Mouse (Mus musculus): ENCODE data around the gene Nsg1. TPM values are rescaled to one million over a fixed set of nuclear protein-coding genes. Genes with fewer than 3 reads are reported as not detected.

Nsg1 gene
- 4.3 and 5.8 TPM in 2 replicates for polyA plus RNA-seq (2012; rRNA removed)

- no peak for DNase-seq
- WGBS = 19% methylated on average over 35 of the region's 35 CpGs
- H3K4me3 ChIP-seq (ENCODE audit: control insufficient read depth, insufficient read depth, low read length) = peak within 1 kb of the TSS; percentile 32
- no peaks in the 10 kb centered on the region for H3K36me3 ChIP-seq (ENCODE audit: control insufficient read depth, insufficient read depth, low read length)
- H3K27me3 ChIP-seq (ENCODE audit: control insufficient read depth, insufficient read depth, low read length) = peaks cover 13% of the 10 kb centered on the region; the same call in 1 of the 2 replicates
- no peak within 1 kb of the TSS for H3K27ac ChIP-seq (ENCODE audit: control insufficient read depth, insufficient read depth, low read length)
- H3K4me1 ChIP-seq (replicated peaks; ENCODE audit: control insufficient read depth, insufficient read depth, low read length) = peaks cover 4% of the 10 kb centered on the region; the same call in 1 of the 2 replicates
- TF ChIP-seq CTCF (IDR thresholded peaks at IDR 0.05; ENCODE audit: borderline replicate concordance, control insufficient read depth, extremely low read depth, insufficient read depth, low read length, poor library complexity) = no peak
- no peak for TF ChIP-seq POLR2A (IDR thresholded peaks at IDR 0.05; ENCODE audit: control insufficient read depth, extremely low read depth, insufficient read depth, low read length, poor library complexity)
Observed at GRCm38 (mm10) chr5:38159634-38160413, at the start of gene Nsg1. Nsg1 (minus strand) TSS chr5:38159907.

GRCm38 (mm10) chr5:38208985-38209384, 49.3 kb upstream of the Nsg1 start:
- Histone ChIP-seq H3K4me3 (ENCODE audit: control insufficient read depth, insufficient read depth, low read length) (no peak overlapping the region), H3K27me3 (ENCODE audit: control insufficient read depth, insufficient read depth, low read length) (no peaks in the 10 kb centered on the region), H3K4me1 (replicated peaks; ENCODE audit: control insufficient read depth, insufficient read depth, low read length) (no peaks in the 10 kb centered on the region), H3K36me3 (ENCODE audit: control insufficient read depth, insufficient read depth, low read length) (peaks cover 13% of the 10 kb centered on the region; the same call in 1 of the 2 replicates), H3K27ac (ENCODE audit: control insufficient read depth, insufficient read depth, low read length) (no peak overlapping the region)
- 87% methylated on average over 8 of the region's 8 CpGs for WGBS
- no peak for TF ChIP-seq CTCF (IDR thresholded peaks at IDR 0.05; ENCODE audit: borderline replicate concordance, control insufficient read depth, extremely low read depth, insufficient read depth, low read length, poor library complexity)
- TF ChIP-seq POLR2A (IDR thresholded peaks at IDR 0.05; ENCODE audit: control insufficient read depth, extremely low read depth, insufficient read depth, low read length, poor library complexity) = no peak
- DNase-seq = no peak

- Histone ChIP-seq H3K36me3 (ENCODE audit: control insufficient read depth, insufficient read depth, low read length) (peaks cover 15% of the 10 kb centered on the region), H3K27ac (ENCODE audit: control insufficient read depth, insufficient read depth, low read length) (no peak overlapping the region), H3K27me3 (ENCODE audit: control insufficient read depth, insufficient read depth, low read length) (no peaks in the 10 kb centered on the region), H3K4me3 (ENCODE audit: control insufficient read depth, insufficient read depth, low read length) (no peak overlapping the region), H3K4me1 (replicated peaks; ENCODE audit: control insufficient read depth, insufficient read depth, low read length) (no peaks in the 10 kb centered on the region)
- no peak for DNase-seq
- 92% methylated on average over 7 of the region's 7 CpGs for WGBS
- TF ChIP-seq POLR2A (IDR thresholded peaks at IDR 0.05; ENCODE audit: control insufficient read depth, extremely low read depth, insufficient read depth, low read length, poor library complexity) = no peak
- no peak for TF ChIP-seq CTCF (IDR thresholded peaks at IDR 0.05; ENCODE audit: borderline replicate concordance, control insufficient read depth, extremely low read depth, insufficient read depth, low read length, poor library complexity)
Observed at GRCm38 (mm10) chr5:38205303-38205726, 45.6 kb upstream of the Nsg1 start.

- 100% methylated on average over 2 of the region's 2 CpGs for WGBS
- H3K36me3 ChIP-seq (ENCODE audit: control insufficient read depth, insufficient read depth, low read length) = peaks cover 12% of the 10 kb centered on the region
Observed at GRCm38 (mm10) chr5:38199686-38200085, 40.0 kb upstream of the Nsg1 start.

GRCm38 (mm10) chr5:38197482-38197823, 37.7 kb upstream of the Nsg1 start:
- H3K27ac ChIP-seq (ENCODE audit: control insufficient read depth, insufficient read depth, low read length) = no peak overlapping the region
- DNase-seq = peak; percentile 76
- peaks cover 6% of the 10 kb centered on the region; the same call in 1 of the 2 replicates for H3K36me3 ChIP-seq (ENCODE audit: control insufficient read depth, insufficient read depth, low read length)
- TF ChIP-seq POLR2A (IDR thresholded peaks at IDR 0.05; ENCODE audit: control insufficient read depth, extremely low read depth, insufficient read depth, low read length, poor library complexity) (no peak), CTCF (IDR thresholded peaks at IDR 0.05; ENCODE audit: borderline replicate concordance, control insufficient read depth, extremely low read depth, insufficient read depth, low read length, poor library complexity) (peak; percentile 83)
- H3K27me3 ChIP-seq (ENCODE audit: control insufficient read depth, insufficient read depth, low read length) = no peaks in the 10 kb centered on the region
- H3K4me1 ChIP-seq (replicated peaks; ENCODE audit: control insufficient read depth, insufficient read depth, low read length) = no peaks in the 10 kb centered on the region
- 33% methylated on average over 7 of the region's 7 CpGs for WGBS
- H3K4me3 ChIP-seq (ENCODE audit: control insufficient read depth, insufficient read depth, low read length) = no peak overlapping the region

More at GRCm38 (mm10) chr5:38199686-38200085, 40.0 kb upstream of the Nsg1 start:
- TF ChIP-seq POLR2A (IDR thresholded peaks at IDR 0.05; ENCODE audit: control insufficient read depth, extremely low read depth, insufficient read depth, low read length, poor library complexity) = no peak
- no peak for TF ChIP-seq CTCF (IDR thresholded peaks at IDR 0.05; ENCODE audit: borderline replicate concordance, control insufficient read depth, extremely low read depth, insufficient read depth, low read length, poor library complexity)
- DNase-seq = no peak
- no peaks in the 10 kb centered on the region for H3K27me3 ChIP-seq (ENCODE audit: control insufficient read depth, insufficient read depth, low read length)
- H3K4me1 ChIP-seq (replicated peaks; ENCODE audit: control insufficient read depth, insufficient read depth, low read length) = no peaks in the 10 kb centered on the region
- no peak overlapping the region for H3K27ac ChIP-seq (ENCODE audit: control insufficient read depth, insufficient read depth, low read length)
- H3K4me3 ChIP-seq (ENCODE audit: control insufficient read depth, insufficient read depth, low read length) = no peak overlapping the region

GRCm38 (mm10) chr5:38196821-38197481, 37.2 kb upstream of the Nsg1 start:
- DNase-seq = no peak
- Histone ChIP-seq H3K4me1 (replicated peaks; ENCODE audit: control insufficient read depth, insufficient read depth, low read length) (no peaks in the 10 kb centered on the region), H3K4me3 (ENCODE audit: control insufficient read depth, insufficient read depth, low read length) (no peak overlapping the region), H3K27me3 (ENCODE audit: control insufficient read depth, insufficient read depth, low read length) (no peaks in the 10 kb centered on the region), H3K36me3 (ENCODE audit: control insufficient read depth, insufficient read depth, low read length) (peaks cover 6% of the 10 kb centered on the region; the same call in 1 of the 2 replicates), H3K27ac (ENCODE audit: control insufficient read depth, insufficient read depth, low read length) (no peak overlapping the region)
- 85% methylated on average over 5 of the region's 5 CpGs for WGBS
- no peak for TF ChIP-seq CTCF (IDR thresholded peaks at IDR 0.05; ENCODE audit: borderline replicate concordance, control insufficient read depth, extremely low read depth, insufficient read depth, low read length, poor library complexity)
- TF ChIP-seq POLR2A (IDR thresholded peaks at IDR 0.05; ENCODE audit: control insufficient read depth, extremely low read depth, insufficient read depth, low read length, poor library complexity) = no peak

Measured in thymus, adult 2 months (tissue).